Mouse (Mus musculus) layer of hippocampus, adult 9-10 months (tissue): ENCODE results near the gene Atp6v0d1.
A peak's percentile ranks its signal among the peaks of the same experiment; 100 is the strongest.
"Not testable (repeated sequence)": the region's sequence is repeated elsewhere in the genome, so short reads cannot be mapped to it uniquely, and the experiment has no call there.

Experiments
- DNase-seq: peaks from one replicate; pipeline ENCODE4 v3.0.0; 2022; ENCODE audit warnings: low spot score

Gene Atp6v0d1

GRCm38 (mm10) chr8:105574741-105575140, 8.9 kb upstream of the Atp6v0d1 start:
- DNase-seq: no peak

DNA sequence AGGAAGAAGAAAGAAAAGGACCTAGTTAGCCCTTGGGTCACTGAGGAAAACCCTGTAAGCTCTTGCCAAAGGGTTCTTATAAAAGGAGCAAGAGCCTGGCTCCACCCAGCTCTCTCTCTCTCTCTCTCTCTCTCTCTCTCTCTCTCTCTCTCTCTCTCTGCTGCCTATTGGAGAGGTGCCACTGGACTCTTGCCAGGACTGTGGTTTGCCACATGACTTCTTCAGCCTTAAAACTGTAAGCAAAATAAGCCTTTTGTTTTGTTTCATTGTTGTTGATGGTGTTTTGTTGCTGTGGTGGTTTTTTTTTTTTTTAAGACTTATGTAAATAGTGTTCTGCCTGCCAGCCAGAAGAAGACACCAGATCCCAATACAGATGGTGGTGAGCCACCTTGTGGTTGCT, 7.6 kb upstream of the Atp6v0d1 start:
- DNase-seq: no peak

GRCm38 (mm10) chr8:105571810-105572209, 6.0 kb upstream of the Atp6v0d1 start:
- DNase-seq: no peak

DNA sequence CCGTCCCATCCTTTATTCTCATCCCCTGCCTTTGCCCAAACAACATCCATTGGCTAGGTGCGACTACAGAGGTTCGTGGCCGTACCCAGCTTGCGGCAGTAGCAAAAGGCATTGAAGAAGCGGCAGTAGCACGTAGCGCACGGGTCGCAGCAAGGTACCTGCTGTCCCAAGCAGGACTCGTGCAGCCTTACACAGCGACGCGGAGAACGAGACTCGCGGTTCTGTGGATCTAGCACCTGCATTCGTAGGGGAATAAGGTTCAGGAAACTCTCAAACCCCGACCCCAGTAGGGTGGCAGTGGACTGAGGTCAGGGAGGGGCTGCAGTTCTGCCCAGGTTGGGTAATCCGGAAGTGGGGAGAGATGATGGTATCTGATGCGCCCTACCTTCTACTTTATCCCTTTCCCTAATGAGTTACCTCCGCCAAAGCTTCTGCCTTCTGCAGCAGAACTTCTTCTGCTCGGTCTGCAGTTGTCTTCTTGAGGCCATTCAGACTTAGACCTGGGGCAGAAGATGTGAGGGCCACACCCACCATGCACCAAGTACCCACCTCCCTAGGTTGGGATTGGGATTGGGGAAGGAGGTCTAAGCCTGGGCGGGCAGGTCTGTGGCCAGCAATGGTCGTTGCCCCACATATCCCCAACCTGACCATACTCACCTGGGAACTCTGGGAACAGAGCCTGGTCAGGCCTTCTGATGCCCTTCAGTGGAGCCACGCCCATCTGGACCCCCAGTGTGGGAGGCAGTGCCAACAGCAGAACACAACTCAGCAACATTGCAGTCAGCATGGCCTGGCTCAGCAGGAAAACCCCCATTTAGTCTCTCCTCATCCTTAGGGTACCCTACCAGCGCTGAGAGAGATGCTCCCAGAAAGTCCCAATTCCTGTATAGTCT, 1.1 kb upstream of the Atp6v0d1 start:
- no peak for DNase-seq

- DNase-seq: peak; percentile 22
Observed at GRCm38 (mm10) chr8:105565401-105565881, 406 bp downstream of the Atp6v0d1 start.

DNA sequence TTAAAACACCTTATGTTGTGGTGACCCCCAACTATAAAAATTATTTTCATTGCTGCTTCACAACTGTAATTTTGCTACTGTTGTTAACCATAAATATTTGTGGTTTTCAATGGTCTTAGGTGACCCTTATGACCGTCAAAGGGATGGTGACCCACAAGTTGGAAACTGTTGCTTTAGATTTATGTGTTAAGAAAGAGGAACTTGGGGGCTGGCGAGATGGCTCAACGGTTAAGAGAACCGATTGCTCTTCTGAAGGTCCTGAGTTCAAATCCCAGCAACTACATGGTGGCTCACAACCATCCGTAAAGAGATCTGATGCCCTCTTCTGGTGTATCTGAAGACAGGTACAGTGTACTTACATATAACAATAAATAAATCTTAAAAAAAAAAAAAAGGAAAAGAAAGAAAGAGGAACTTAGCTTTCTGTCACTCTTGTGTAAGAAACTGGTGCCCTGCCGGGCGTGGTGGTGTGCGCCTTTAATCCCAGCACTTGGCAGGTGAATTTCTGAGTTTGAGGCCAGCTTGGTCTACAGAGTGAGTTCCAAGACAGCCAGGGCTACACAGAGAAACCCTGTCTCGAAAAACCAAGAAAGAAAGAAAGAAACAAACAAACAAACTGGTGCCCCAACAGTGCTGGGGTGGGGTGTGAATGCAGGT, 1.1 kb downstream of the Atp6v0d1 start:
- not testable (repeated sequence) for DNase-seq

DNA sequence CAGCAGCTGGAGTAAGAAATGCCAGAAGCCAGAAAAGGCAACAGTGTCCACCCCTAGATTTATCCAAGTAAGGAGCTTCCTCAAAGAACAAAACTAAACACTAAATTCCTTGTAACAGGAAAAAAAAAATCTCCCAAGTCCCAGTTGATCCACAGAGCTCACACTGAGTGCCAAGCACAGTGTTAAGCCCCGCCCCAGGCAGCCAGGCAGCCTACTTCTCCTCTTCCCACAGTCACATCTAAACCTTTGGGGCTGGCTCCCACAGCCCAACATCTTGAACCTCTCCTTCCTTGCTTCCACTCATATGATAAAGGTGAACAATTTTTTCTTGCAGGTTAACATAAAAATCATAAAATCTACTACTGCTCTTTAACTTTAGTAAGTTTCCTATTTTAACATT, 2.0 kb downstream of the Atp6v0d1 start:
- no peak for DNase-seq

GRCm38 (mm10) chr8:105562863-105563262, 3.0 kb downstream of the Atp6v0d1 start:
- no peak for DNase-seq

GRCm38 (mm10) chr8:105555230-105555629, 10.6 kb downstream of the Atp6v0d1 start:
- DNase-seq: no peak

- DNase-seq: peak; percentile 43
Observed at GRCm38 (mm10) chr8:105554087-105554486, 11.8 kb downstream of the Atp6v0d1 start.

- DNase-seq: no peak
Observed at GRCm38 (mm10) chr8:105552824-105553223, 13.0 kb downstream of the Atp6v0d1 start.

DNA sequence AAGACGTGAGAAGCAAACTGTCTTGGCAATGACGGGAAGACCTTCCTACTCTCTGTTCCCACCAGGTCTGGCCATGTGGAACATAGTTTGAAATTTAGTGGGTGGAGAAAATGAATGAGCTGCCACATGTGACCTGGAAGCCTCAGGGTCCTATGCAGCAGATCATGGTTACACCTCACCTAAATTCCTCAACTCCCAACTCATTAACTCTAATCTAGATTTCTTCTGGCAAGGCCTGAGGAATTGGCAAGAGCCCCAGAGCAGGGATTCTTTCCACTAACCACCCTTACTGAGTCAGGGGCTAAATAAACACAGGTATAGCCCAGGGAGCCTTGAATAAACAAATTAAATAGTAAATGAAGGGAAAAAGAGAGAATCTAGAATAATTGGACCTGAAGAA, 13.8 kb downstream of the Atp6v0d1 start:
- DNase-seq: no peak

DNA sequence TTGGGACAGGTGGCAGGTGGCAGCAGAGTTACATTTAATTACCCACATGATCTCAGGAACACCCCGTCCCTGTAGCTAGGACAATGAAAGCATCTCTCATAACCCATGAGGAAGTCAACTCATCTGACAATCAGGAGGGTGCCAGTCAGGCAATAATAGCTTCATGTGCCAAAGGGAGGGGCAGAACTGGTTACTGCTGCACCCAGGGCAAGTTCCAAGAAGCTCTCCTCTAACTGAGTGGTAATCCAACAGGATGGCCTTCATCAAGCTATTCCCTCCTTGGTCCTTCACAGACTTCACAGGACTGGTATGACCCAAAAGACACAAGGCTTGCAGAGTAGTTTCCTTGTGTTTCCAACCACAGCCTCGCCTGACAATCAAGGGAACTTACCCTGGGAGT, 15.8 kb downstream of the Atp6v0d1 start:
- DNase-seq: no peak

GRCm38 (mm10) chr8:105549506-105549905, 16.3 kb downstream of the Atp6v0d1 start:
- DNase-seq: no peak

GRCm38 (mm10) chr8:105546384-105547350, 19.2 kb downstream of the Atp6v0d1 start:
- no peak for DNase-seq

GRCm38 (mm10) chr8:105545249-105545648, 20.6 kb downstream of the Atp6v0d1 start:
- DNase-seq: no peak

- DNase-seq: no peak
Observed at GRCm38 (mm10) chr8:105544544-105545205, 21.2 kb downstream of the Atp6v0d1 start.

GRCm38 (mm10) chr8:105543703-105544102, 22.1 kb downstream of the Atp6v0d1 start:
- no peak for DNase-seq

- DNase-seq: no peak
Observed at GRCm38 (mm10) chr8:105542808-105543207, 23.0 kb downstream of the Atp6v0d1 start.

- no peak for DNase-seq
Observed at GRCm38 (mm10) chr8:105542032-105542656, 23.7 kb downstream of the Atp6v0d1 start.

DNA sequence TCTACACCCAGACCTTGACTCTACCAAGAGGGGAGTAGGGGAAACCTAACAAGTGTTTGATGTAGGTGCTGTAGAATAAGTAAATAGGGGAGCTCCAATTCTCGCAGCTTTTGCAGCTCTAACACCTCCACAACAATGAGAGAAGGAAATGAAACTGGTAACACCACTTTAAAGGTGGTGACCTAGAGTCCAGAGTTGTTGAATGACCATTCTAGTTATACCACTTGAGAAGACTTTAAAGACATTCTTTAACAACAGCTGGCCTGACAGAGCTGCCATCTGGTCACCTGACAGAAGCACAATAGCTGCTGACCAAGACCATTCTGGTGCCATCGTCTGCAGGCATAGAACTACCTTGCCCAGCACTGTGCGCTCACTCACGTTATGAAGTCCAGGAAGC, 26.9 kb downstream of the Atp6v0d1 start:
- DNase-seq: no peak
